Mouse (Mus musculus) monocyte, adult 2 months (primary cell): ENCODE measurements around the gene Sppl3.
"Not testable (repeated sequence)": the region's sequence is repeated elsewhere in the genome, so short reads cannot be mapped to it uniquely, and the experiment has no call there.

ENCODE experiments used
- DNase-seq, 2 experiments: peaks; one replicate each; pipeline ENCODE4 v3.0.0; 2022; ENCODE audit warnings: low spot score in 2 of 2, low read depth in 1 of 2

The Sppl3 gene

DNA sequence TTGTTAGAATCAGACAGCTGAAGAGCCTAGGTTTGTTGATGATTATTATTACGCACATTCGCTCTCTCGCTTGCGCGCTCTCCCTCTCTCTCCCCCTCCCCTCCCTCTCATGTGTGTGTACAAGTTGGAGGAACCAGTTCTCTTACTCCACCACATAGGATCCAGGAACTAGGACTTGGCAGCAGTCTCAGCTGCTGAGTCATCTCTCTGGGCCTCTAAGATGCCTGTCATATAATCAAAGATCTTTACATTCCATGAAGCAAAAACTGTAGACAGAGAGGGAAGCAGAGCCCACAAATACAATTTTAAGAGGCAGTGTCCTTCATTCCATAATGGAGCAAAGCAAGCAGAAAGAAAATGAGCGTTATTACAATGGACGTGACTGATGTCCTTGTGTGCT, 61.2 kb downstream of the Sppl3 start:
- DNase-seq, result no peak

DNA sequence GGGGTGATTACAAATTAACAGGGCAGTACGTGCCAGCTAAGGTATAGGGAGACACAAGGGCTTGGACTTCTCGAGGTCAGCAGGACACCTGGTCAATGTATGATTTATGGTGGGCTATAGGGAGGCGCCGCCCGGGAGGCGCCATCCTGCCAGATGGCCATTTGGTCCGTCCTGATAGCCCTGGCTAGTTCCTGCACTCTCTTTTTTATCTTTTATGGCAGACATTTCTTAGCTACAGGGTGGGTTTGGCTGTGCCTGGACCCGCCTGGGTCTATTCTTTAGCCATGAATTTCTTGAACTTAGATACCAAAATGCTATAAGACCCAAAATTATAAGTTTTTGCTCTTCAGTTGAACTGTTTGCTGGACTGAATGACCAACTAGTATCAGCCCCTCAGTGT, 62.4 kb downstream of the Sppl3 start:
- DNase-seq, result not testable (repeated sequence)

DNA sequence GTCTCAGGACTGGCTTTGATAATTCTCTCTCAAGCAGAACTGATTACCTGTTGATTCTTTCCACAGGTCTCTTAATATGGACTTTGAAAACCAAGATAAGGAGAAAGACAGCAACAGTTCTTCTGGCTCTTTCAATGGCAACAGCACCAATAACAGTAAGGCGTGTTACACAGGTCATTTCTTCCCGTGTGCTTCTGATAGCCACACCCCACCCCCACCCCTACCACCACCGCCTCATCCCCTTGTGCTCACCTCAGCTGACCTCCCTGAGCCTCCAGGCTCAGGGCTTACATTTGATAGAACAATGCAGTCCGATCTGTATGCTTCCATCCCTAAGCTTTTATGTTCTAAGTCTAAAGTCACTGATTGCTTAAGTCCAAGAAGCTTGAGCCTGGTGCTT, 63.8 kb downstream of the Sppl3 start:
- DNase-seq, result no peak

DNA sequence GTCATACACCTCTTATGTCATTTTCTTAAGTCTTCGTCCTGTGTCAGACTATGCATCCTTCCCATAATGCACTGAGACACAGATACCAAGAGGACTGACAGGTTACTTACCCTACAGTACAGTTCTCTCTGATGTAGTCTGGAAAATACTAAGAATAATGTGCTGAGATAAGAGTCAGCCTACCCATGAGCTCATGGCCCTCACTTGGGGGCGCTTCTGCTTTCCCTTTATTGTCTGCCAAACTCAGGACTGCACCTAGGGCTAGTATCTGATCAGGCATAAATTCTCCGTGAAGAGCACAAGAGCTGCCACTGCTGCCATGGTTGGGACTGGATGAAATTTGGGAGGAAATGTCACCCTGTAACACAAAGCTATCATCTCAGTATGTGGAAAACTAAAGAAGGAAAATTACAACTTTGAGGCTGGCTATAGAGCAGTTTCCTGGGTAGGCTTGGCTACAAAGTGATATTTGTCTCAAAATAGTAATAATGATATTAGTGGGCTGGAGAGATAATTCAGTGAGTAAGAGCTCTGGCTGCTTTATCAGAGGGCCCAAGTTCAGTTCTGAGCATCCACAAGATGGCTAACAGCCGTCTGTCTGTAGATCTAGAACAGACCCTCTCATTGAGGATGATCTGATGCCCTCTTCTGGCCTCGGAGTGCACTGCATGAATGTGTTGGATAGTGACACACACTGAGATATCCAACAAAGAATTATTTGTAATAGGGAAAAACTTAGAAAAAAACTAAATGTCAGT, 65.4 kb downstream of the Sppl3 start:
- peak; percentile 16 to 47 for DNase-seq

DNA sequence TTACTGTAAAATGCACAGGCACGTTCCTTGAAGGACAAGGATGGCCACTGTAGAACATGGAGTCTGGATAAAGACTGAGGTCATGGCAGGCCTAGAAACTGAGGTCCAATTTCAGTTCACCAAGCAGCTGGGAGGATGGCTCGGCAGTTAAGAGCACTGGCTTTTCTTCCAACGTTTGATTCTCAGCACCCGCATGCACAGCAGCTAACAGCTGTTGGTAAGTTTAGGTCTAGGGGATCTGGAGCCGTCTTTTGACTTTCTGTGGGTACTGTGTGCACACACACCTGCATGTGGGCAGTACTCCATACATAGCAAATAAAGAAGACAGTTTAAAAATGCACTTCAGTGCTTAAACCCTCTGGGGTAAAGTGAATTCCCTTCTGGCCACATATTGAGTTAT, 70.7 kb downstream of the Sppl3 start:
- DNase-seq, result no peak

DNA sequence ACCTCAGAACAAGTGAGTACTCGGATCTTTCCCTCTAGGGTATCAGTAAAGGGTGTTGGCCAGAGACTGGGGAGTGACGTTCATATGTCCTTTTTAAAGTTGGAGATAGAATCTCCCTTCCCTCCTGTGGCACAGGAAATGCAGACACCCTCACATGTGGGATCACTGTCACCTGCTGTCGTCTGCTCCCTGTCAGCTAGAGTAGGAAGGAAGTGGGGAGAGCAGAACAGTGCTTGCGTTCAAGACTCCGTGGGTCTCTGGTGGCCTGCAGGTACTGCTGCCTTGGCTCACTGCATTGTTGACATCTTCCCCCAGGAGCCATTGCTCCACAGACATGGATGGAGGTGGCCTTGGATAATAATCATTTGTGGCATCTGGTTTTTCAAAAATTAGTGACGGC, 72.6 kb downstream of the Sppl3 start:
- no peak for DNase-seq

DNA sequence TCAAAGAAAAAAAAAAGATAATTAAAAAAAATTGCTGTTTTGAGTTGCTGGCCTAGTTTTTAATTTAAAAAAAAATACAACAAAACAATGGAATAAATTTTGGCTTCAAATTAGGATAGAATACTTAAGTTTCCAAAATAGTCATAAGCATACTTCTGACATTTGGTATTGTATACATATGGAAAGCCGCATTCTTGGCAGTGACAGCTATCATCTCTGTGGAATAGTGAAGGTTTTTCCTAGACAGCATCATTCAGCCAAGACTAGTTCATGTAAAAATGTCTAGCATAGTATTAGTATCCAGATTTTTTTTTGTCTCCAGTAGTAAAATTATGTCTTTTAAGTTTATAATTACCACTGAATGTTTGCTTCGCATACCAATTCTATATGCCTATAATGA, 74.7 kb downstream of the Sppl3 start:
- DNase-seq, result no peak

DNA sequence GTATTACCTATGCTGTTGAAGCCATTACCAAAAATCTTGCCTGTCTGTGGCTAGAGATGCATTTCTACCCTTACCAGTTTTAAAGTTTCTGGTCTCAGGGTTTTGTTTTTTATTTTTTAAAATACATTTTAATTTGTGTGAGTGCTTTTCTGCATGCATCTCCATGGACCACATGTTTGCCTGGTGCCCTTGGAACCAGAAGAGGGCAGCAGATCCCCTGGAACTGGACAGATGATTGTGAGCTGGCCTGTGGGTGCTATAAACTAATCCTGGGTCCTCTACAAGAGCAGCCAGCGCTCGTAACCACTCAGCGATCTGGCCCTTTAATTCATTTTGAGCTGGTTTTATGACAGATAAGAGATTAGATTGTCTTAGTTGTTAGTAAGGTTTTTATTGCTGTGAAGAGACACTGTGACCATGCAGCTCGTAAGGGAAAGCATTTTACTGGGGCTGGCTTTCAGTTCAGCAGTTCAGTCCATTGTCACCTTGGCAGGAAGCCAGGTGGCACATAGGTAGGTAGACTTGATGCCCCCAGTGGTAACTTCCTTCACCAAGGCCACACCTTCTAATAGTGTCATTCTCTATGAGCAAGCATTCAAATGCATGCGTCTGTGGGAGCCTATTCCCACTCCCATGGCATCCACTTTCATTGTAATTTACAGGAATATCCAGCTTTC, 78.8 kb downstream of the Sppl3 start:
- DNase-seq, result no peak

DNA sequence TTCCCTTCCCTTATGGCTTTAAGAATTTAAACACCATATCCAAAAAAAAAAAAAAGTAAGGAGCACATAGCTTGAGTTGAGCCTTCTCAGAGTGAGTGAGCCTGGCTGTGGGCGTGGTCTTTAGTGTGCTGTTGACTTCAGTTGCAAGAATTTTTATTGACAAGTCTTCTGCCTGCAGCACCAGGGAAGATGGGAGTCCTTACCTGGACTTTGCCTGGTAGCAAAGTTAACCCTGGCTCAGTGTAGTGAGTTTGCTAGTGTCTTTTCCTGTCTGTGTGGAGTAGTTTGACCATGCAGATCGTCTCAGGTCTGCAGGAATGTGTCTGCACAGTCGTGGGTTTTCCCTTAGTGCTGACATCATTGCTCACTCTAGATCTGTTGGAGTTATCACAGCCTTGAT, 80.1 kb downstream of the Sppl3 start:
- no peak for DNase-seq

DNA sequence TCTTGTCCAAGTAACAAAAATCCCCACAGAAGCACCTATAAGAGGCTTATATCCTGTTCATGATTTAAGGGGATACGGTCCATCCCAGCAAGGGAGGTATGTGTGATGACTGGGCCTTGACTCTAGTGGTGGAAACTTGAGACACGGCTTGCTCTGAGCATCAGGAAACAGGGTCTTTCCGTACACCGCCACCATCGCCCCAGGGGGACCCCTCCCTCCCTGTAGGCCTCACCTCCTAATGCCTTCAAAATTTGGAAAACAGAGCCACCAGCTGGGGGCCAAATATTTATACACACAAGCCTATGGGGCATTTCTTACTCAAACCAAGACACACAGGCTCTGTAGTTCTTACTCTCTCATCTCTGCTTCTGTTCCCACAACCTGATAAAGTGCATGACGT, 80.8 kb downstream of the Sppl3 start:
- no peak for DNase-seq

DNA sequence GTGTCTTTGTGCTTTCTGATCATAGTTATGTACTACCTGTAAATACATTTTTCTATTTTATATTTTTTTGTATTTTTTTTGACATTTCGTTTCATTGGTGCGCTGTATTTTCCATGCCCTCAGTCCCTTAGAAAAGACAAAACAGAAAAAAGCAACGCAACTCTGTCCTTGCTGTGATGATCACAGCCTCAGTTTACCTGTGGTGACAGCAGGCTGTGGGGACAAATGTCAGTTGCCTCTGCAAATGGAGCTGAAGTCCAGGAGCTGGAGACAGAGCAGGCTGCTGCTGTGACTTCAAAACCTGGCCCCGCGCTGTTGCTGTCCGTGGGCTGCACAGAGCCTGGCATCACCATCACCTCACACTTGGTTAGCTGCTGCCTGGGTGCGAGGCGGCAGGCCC, 87.3 kb downstream of the Sppl3 start, which contains the start of gene Gm10401:
Gm10401 (minus strand) TSS at position 101 of the 400 bp plus-strand sequence.
- DNase-seq, result no peak

DNA sequence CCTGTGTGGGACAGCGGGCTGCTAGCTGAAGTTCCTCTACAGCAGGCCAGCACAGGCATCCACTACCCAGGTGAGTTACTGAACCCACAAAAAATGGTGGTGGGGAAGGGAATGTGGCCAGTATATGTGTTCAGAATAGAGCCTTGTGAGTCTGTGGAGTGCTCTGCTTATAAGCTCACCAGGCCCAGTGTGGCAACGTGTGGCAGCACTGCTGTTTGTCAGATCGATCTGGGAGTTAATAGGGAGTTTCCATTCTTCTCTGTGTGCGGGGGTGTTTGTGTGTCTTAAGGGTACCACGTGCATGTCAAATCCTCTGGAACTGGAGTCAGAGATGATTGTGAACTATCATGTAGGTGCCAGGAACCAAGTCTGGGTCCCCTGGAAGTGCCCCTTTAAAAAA, 88.6 kb downstream of the Sppl3 start:
- no peak for DNase-seq

DNA sequence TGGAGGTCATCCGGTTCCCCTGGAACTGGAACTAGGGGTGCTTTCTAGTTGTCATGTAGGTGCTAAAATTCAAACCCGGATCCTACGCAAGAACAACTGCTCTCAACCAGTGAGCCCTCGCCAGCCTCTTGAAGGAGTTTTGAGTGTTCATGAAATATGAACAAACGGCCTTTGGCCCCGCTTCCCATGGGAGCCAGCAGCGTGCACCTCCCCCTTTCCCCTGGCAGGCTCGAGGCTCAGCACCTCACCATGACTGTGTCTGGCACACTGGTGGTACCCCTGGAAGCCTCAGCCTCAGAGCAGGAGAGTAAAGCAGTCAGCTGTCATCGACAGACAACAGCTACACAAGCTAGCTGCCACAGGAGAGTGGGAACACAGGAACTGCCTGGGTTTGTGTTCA, 89.1 kb downstream of the Sppl3 start:
- no peak for DNase-seq

DNA sequence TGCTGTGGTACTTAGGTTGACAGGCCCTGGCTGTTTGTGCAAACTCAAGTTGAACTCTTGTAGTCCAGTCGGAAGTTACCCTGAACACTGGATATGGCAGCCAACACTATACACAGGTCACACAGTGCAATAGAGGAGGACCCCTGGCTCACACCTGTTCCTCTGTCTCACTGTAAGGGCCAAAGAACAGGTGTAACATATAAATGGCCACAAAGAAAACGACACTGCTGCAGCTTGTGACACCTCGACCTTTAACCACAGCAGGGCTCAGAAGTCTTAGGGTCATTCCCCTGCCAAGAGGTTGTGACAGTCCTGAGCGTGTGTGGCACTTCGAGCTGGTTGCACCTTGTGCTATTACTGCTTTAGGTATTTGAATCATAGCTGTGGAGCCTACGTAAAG, 89.5 kb downstream of the Sppl3 start:
- DNase-seq, result no peak

DNA sequence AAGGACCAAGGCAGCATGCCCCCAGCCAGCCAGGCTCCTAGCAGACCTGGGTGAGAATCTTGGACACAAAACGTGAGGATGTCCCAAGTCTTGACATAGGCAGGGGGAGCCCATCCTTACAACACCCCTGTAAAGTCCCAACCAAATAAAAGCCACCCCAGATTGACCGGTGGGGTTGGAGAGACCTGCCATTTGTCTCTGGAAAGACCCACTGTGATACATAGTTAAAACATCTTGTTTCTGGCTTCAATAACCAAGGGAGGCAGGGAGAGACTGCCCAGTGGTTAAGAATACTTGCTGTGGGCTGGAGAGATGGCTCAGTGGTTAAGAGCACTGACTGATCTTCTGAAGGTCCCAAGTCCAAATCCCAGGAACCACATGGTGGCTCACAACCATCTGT, 91.3 kb downstream of the Sppl3 start:
- DNase-seq, result no peak

DNA sequence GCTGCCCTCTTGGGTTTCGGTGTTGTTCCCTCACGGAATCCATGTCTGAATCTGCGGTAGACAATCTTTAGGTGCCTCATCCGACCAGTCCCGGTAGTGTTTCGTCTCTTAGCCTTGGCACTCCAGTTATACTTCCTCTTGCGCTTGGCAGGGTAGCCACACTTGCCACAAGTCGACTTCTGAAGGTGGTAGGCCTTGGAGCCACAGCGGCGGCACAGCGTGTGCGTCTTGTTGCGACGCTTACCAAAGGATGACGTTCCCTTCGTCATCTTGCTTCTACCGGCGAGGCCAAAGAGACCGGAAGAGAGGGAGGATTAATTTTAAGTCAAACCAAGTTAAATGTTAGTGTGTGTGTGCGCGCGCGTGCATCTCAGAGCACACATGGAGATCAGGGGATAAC, 92.3 kb downstream of the Sppl3 start:
- DNase-seq, result not testable (repeated sequence)

DNA sequence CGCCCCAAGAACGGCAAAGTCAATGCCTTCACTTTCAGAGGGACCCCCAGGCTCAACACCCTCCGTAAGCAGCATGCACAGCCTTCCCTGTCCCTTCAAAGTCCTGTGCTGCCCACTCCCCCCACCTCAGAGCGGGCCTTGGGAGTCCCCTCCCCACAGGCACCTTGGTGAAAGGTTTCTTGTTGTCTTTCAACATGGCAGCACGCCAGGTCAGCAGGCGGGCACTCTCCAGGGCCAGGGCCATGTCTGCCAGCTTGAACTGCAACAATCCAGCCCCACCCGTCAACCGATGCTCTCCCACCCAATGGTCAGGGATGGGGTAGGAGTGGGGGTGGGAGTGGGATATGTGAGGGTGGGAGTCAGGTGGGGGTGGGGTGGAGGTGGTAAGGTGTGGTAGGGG, 100.2 kb downstream of the Sppl3 start:
- DNase-seq, result no peak

DNA sequence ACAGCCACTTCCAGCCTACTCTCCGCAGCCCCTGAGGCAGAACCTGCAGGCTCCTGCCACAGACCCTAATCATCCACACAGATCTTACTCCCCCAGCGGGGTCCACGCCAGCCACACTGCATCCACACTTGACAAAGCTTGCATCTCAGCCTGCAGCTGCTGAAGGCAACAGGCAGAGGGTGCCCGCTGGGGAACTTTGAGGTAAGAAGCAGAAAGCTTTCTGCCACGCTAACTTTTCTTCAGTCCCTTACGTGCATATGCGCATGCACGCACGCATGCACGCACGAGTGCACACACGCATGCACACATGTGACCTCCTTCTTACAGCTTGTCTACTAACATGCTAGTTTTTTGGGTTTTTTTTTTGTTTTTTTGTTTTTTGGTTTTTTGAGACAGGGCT, 102.3 kb downstream of the Sppl3 start:
- no peak for DNase-seq

DNA sequence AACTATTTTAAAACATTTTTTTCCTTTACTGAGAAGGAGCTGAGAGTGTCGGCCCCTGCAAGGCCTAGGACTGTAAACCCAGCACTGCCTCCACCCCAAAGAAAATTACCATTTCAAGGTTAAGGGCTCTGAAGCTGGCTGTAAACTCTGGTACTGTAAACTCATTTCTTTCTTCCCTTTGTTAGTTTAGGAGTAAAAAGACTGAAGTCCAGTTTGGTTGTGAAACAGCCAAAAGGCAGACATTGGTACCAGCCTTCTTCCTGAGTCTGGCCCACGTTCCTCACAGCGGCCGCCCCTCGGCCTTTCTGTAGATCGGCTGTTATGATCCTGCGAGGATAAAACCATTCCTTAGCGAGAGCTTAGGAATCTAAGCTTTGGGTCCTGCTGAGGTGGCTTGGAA, 103.6 kb downstream of the Sppl3 start:
- no peak for DNase-seq

DNA sequence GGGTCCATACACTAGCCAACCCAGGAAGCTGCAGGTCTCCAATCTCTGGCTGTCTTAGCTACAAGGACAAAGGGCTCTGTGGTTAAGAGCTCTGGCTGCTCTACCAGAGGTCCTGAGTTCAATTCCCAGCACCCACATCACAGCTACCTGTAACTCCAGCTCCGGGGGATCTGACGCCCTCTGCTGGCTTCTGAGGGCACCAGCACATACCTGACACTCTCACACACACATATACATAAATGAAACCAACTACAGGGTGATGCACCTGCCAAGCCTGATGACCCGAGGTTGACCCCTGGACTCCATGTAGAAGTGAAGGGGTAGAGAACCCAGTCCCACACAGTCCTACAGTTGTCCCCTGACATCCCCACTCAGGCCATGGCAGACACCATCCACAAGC, 105.5 kb downstream of the Sppl3 start:
- DNase-seq, result no peak

DNA sequence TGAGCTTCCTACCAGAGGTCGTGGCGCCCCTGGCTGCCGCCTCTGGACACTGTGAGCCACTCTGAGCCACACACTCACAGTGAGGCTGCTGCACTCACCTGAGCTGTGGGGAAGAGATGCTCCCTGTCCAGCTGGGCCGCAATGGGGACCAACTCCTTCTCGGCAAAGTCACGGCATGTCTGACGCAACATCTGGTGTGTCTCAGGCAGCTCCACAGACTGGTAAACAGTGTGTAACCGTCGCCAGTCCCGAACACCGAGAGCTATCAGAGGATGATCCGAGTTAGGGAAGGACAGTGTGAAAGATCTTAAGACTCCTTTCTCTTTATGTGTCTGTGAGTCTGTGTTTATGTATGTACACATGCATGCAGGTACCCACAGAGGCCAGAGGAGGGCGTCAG, 106.5 kb downstream of the Sppl3 start:
- no peak for DNase-seq

DNA sequence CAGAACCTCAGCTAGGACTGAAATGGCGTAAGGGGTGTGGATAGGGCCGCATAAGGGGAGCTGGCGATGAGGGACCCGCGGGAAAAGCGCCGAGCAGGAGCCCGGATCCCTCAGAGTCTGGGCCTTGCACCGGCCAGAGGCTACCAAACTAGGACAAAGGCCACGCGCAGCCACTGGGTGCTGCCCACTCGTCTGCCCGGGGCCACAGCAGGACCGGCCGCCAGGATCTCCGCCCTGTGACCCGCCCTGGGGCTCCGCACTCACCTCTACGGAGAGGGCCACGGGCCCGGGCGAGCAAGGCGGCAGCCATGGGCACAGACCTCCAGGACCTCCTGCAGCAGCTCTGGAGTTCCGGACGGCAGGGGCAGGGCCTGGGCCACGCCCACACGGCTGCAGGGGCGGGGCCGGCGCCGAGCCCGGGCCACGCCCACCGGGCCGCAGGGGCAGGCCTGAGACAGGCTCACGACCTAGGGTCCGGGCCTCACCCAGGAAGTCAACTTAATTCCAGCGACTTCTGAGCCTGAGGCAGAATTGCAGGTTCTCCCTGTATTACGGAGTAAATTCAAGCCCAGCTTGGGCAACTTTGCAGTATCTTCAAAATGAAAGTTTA, 108.1 kb downstream of the Sppl3 start, which contains the start of gene Acads:
Acads (minus strand) TSS at position 386 of the 610 bp plus-strand sequence.
- peak; percentile 46 to 79 for DNase-seq
